Mouse (Mus musculus) gastrocnemius, postnatal 4 days (tissue): Measurements from ENCODE around the gene Abi3. TPM values are rescaled to one million over a fixed set of nuclear protein-coding genes. Genes with fewer than 3 reads are reported as not detected.
"Not testable (repeated sequence)": the region's sequence is repeated elsewhere in the genome, so short reads cannot be mapped to it uniquely, and the experiment has no call there.

Source experiments
- DNase-seq, 2 experiments: peaks; one replicate each; pipeline ENCODE4 v3.0.0; 2021 to 2022; ENCODE audit warnings: low spot score in 2 of 2, mixed read lengths in 2 of 2
- long read RNA-seq, 2 experiments: library from polyadenylated mRNA; stranded (forward); transcript quantifications; one replicate each; pipeline ENCODE4 v2.0.0; 2021
- total RNA-seq, 2 experiments: library from RNA; stranded (reverse); gene quantifications; 2 replicates each; pipeline ENCODE4 v1.2.3; 2021

The Abi3 gene
- 1 to 10 TPM; 7.6 to 8.5 TPM for total RNA-seq
- long read RNA-seq, experiment 1, full-length matches to known transcripts, result 1 of 6 reads
- long read RNA-seq, experiment 1, partial matches to known transcripts, result 3 of 6 reads
- long read RNA-seq, experiment 1, other reads (novel, unspliced or antisense), result 2 of 6 reads
- long read RNA-seq, experiment 2, full-length matches to known transcripts, result 4 of 8 reads
- long read RNA-seq, experiment 2, partial matches to known transcripts, result 0 of 8 reads
- long read RNA-seq, experiment 2, other reads (novel, unspliced or antisense), result 4 of 8 reads

DNA sequence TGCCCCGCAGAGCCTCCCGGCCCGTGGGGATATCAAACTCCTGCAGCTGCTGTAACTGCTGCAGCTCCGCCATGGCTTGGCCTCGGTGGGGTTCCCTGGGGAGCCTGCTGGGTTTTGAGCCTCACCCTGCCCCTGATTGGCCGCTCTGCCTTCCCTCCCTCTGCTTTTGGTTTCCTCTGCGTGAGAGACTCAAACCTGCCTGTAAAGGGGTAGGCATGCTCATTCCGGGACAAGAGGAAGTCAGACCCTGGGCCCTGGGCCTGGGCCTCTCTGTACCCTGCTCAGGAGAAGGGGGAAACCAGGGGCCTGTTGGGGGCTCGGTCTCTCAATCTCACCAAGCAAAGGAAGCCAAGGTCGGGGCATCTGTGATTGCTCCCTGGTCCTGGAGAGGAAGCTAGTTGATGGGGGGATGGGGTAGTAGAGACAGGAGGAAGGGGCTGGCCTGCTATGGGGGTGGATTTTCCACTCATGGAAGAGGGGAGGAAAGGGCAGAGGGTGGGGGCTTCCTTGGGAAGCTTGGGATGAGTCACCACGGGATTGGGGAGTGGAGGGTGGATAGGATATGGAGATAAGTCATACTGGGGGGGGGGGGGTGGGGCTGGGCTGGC is at the start of gene Abi3:
Abi3 (minus strand) TSS at position 403 of the 608 bp plus-strand sequence.
- no peak for DNase-seq

DNA sequence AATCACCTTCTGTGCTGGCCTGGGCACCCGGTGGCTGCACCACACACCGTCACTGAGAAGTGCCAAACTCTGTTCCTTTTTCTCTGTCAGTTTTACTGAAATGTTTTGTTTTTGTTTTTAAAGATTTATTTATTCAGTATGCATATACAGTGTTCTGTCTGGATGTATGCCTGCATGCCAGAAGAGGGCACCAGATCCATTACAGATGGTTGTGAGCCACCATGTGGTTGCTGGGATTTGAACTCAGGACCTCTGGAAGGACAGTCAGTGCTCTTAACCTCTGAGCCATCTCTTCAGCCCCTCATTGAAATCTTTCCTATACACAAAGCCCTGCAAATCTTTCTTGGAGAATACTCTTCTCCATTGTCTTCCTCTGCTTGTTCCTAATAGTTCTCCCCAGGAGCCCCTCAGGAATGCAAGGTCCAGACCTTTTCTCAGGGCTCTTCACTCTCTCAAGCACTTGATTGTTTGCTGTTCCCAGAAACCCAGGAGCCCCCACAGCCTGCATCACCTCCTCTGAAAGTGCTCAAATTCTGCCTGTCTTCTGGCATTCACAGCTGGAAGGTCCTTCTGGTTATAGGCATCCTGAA is 48.3 kb upstream of the Abi3 start:
- DNase-seq, result no peak

DNA sequence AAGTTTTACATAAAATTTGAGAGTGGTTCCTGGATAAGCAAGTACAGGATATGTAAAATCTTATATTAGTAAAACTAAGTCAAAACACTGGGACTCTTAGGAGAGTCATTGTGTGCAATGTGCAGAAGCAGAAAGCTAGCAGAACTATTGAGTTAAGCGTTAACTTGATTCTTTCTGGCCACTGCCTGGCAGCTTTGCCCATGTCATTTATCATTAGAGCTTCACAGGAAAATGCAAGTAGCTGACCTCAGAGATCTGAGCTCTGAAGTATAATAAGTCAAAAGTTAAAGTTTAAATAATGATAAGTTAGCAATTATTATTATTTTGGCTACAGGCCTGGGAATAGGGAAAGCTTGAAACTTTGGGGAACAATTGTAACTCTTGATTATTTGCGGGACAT is 37.6 kb upstream of the Abi3 start:
- DNase-seq, result not testable (repeated sequence)

DNA sequence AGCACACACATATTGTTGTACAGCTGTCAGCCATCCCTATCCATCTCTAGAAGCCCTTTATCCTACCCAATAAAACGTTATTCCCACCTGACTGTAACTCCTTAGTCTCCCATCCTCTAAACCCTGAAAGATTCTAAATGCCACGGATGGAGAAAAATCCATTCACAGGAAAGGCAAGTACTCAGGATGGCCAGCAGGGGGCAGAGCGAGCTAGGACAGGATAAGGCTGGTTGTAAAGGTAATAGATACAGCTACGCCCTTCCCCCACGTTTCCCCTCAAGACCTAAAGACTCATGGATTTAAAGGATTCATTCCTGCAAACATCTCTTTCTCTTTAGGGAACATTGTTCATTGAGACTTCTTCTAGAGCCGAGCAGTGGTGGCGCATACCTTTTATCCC is 34.0 kb upstream of the Abi3 start:
- DNase-seq, result peak; percentile 35 to 59

DNA sequence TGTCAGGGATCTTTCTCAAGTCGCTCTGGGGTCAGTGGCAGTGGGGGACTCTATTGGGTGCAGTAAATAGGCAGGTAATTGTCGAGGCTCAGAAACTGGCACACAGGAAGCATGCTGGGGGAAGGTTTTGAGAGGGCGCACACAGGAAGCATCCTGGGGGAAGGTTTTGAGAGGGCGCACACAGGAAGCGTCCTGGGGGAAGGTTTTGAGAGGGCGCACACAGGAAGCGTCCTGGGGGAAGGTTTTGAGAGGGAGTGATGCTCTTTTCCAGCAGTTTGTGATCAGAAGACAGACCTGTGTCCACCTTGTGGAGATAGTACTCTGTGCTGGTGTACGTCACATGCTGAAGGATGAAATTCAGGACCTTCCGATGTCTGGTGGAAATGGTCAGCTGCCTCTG is 33.5 kb upstream of the Abi3 start:
- no peak for DNase-seq

DNA sequence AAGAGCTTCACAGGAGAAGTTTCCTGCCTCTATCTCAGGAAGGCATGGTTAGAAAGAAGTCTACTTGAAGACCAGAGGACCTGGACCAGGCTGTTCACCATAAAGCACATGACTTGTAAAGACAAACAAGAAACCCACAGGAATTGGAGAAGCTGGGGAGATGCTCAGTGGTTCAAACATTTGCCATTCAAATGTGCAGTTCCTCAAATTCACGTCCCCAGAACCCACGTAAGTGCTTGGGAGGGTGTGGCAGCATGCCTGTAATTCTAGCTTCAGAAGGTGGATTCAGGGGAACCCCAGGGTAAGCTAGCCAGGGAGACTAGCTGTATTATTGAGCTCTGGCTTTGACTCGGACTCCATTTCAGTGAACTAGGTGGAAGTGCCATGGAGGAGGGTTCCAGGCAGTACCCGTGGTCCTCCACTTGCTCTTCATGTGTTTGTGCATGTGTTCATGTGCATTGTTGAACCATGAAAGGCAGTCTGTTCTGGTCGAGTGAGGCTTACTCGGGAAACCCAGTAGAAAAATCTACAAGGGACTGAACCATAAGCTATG is 27.7 kb upstream of the Abi3 start:
- DNase-seq, result no peak

DNA sequence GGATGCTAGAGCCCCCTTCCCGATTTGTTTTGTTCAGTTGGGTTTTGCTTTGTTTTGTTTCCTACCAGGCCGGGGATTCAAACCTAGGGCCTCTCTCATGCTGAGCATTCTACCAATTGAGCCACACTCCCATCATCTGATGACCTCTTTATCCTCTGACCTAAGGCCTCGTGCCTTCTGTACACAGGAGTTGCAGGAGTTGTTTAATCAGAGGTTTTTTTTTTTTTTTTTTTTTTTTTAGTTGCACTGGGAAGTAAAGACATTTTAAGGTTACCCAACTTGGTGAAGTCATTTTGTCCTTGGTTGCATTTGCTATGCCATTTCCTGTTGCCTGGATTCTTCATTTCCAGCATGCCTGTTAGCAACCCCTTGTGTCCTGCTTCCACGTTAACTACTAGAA is 27.2 kb upstream of the Abi3 start:
- no peak for DNase-seq

DNA sequence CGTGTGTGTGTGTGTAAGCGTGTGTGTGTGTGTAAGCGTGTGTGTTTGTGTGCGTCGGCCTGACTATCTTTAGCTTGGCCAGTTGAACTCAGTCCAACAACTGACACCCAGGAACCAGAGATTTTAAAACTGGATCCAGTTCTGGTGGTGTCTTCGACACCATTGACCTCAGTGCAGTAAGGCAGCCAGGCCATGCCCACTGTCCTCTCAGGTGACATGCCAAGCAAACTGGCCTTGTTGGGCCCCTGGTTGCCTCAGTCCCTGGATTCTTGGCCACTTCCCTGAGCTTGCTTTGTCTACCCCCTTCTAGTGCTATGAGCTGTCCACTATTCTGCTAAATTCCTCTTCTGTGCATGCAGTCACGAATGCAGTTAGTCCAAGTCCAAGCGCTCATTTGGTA is 19.1 kb upstream of the Abi3 start:
- no peak for DNase-seq

DNA sequence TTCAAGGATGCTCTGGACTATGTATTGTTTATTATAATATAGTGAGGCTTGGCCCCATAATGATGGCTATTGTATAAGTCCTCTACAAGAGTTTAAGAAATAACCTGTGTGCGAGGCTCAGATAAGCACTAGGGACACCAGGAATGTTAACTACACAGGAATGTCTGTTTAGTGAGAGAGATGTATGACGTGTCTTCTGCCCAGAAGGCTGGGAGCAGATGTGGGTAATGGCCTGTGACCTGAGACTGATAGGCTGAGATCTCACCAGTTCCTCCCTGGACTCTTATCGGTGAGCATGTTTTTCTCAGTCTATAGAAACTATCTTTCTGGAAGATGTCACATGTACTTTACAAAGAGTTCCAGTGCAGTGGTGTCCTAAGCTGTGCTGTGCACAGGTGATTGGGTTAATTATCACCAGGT is 17.8 kb upstream of the Abi3 start:
- DNase-seq, result no peak

DNA sequence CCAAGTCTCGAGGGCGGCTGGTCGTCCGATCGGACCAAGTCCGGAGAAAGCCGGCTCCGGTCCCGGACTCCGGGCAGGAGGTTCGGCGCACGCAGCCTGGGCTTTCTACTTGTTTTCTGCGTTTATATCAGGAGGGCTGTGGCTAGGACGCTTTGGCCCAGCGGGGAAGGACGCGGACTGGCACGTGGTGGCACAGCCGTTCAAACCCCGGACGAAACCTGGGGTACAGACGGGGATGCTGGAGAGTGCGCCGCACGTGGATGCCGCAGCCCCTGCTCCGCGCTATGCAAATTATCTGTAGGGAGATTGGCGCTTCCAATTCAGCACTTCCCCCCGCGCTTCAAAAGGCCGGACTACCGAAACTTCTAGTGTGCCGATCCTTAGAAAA is 17.2 kb upstream of the Abi3 start:
- no peak for DNase-seq

DNA sequence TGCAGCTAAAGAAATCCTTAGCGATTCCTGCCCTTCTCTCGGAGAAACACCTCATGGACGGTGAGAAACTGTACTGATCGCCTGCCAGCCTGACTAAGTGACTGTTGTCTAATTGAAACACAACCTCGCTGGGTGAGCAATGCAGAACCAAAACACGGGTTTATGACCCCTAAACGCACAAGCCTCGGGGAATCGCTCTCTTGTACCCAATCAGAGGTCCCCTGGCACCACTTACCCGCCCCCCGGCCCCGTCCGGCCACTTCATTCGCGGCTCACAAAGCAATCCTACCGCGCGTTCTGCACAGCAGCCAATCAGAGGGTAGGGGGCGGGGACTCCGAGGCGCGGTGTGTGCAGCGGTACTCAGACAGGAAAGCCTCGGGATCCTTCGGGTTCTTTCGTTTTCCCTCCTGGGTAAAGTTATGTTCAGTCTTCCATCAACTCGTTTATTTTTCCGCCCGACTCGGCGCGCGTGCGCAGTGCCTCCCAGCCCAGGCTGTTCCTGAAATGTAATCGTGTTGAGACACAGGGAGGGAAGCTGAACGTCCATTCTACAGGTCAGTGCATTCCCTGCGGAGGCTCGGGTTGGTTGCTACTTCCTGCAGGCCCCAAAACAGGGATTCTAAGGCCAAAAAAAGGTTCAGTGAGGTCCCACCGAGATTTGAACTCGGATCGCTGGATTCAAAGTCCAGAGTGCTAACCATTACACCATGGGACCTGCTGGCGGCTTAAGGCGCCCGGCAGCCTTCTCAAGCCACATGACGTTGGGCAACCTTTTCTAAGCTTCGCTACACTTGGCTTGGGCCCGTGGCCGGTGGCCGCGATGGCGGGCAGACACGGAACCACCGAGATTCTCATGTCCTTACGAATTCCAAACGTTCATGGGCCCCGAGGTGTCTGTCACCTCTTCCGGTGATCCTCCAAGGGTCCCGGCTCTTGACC is 16.5 kb upstream of the Abi3 start:
- DNase-seq, result peak; percentile 95 to 96

DNA sequence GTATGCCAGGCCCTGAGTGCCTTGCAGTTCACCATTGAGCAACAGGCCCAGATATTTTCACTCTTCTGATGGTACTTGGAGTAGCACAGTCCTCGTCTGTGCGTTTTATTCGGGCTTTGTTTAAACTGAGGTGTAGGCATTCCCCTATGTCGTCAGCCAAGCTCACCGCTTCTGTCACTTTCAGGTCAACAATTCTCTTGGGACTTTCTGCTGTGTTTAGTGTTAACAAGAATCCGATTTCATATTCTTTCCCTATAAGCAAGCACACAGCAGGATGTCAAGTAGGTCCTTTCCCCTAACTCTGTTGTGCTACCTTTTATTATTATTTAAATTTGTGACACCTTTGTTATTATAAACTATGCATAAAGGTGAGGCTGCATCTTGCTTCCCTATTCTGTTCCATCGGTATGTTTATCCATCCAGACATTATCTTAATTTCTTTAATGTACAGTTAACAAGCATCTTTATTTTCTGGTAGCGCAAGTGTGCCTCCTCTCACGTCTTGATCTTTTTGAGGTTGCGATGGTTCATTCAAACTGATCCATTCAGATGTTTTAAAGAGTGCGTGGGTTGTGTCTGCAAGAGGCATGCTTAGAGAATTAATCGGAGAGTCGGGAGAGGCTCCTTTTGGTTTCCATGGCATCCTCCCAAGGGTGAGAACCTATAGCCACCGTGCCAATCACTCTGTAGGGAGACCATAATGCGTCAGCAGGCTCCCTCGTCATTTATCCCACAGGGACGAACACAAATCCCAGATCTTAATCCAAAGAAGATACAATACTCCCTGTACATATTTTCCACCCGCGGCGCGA is 15.6 kb upstream of the Abi3 start:
- no peak for DNase-seq

DNA sequence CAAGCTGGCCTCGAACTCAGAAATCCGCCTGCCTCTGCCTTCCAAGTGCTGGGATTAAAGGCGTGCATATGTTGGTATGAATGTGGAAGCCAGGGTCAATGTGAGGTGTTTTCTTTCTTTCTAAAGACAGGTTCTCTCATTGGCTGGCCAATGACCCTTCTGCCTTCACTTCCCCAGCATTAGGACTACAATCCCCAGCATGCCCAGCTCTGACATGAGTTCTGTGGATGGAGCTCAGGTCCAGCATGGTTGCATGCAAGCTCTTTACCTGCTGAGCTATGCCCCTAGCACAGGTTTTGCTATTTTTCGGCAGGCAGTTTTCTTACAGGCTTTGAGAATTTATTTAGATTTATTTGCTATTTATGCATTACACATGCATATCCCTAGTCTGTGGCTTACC is 15.0 kb upstream of the Abi3 start:
- DNase-seq, result no peak

DNA sequence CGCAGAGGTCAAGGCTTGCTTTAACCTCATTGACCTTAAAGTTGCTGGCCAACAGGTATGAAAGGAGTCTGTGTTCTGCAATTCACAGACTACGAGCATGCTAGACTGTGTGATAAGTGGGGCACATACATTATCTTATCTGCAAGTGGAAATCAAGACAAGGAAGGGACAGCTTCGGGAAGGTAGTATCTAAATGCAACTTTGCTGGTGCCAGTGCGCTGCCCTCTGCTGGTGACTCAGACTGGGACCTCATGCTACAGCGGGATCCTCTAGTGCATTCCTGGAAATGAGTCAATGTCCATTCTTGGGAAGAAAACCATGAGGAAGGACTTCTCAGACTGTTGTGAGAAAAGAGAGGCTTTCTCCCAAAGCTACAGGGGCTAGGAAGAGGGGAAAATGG is 11.4 kb upstream of the Abi3 start:
- peak in 1 of 2 experiments; percentile 61 for DNase-seq

DNA sequence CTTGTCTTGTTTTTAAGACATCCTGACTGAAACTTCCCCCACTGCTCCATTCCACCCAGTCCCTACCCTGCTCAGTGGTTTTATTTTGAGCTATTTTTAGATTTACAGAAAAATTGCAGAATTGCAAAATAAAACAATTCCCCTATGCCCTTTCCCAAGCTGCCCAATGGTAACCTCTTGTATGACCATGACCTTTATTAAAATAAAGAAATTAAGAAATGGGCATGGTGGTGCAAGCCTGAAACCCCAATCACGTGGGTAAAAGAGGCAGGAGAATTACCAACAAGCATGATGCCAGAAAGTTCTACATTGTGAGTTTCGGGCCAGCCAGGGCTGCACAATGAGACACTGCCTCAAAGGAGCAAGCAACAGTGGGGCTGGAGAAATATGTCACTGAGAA is 8.6 kb upstream of the Abi3 start:
- no peak for DNase-seq

DNA sequence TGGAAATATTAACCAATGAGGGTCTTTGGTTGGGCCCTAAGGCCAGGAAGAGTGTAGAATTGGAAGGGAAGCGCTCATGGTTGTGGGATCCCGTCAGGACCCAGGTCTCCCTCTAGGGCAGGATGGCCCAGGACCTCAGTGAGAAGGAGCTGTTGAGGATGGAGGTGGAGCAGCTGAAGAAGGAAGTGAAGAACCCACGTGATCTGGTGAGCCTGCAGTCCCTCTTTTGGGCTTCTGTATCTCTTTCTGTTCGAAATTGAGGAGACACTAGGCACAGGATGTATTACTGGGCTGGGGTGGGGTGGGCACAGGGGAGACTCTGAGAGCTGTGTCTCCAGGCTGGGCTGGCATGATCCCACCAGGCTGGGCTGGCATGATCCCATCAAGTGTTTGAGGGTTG is 2.7 kb upstream of the Abi3 start:
- no peak for DNase-seq

DNA sequence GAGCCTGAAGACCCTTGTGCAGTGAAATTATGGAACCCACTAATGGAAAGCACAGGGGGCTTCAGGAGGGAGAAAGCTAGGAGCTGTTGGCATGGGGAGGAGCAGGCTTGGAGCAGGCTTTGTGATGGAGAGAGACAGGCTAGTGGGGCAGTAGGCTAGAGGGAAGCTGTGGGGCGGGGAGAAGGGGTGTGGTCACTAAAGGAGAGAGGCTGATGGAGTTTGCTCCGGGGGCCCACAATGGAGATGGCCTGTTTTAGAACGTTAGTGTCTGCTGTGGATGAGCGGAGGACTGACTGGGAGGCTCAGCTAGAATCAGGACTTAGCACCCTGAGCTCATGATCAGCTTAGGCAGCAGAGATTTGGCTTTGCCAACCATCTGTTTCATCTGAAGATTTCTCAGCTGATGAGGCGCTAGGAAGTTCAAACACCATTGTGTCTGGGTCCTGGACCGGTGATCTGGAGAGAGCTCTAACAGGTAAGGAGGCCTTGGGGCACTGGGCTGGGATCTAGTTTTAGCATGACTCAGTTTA is 1.2 kb upstream of the Abi3 start:
- no peak for DNase-seq

DNA sequence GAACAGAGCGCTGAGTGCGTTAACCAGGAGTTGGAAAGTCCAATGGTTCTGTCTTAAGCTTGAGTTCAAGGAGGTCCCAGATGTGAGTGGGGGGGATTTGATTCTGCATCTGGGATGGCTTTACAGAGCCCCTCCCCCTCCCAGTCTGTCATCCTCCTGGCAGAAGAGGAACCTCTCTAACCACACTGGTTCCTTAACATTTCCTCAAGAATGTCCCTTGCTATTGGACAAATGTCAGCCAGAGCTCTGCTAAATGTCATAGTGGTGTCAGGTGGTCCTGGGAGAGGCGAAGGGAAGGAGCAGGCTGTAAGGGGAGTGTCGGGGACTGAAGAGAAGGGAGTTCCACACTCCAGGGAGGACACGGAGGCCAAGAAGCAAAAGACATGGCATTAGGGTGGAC is 677 bp upstream of the Abi3 start:
- no peak for DNase-seq

DNA sequence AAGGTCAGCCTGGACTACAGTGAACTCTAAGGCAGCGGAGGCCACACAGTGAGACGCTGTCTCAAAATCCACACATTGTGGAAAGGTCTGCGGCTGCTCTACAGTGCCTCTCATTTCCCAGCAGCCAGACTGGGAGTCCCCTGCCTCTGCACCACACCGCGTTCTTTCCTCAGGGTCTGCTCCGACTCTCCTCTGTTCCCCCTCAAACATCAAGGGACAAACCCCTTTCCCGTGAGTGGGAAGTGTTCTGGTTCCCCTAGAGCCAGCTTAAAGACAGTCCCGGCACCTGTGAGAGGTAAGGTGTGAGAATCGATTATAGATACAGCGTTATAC is 812 bp downstream of the Abi3 start:
- DNase-seq, result no peak

DNA sequence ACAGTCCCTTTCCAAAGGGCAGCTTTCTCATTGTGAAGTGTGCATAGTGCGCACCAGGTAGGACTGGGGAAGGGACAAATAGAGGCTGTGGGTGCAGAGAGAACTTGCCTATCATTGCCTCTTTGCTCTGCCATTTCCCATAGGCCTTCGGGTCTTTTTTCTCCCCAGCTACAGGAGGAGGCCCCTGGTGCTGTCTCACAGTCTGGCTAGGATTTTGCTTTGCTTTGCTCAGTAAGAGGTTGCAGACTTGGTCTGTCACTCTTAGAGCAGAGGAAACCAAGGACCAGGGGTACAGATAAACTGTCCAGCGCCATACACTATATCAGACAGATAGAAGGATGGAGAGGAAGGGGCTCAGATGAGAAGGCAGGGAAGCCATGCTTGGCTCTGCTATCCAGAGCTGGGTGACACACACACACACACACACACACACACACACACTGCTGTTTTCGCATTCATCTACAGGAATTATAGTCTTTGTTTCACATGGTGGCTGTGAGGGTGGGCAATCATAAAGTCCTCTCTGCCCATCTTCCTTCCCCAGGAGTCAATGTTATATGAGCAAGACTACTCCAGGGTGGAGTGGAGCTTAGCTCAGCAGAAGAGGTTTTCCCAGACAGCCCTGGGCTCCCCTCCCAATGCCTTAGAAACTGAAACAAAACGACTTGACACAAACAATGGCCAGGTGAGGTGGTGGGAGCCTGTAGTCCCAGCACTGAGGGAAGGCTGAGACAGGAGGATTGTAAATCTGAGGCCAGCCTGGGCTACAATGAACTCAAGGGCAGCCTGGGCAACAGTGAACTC is 1.4 kb downstream of the Abi3 start:
- no peak for DNase-seq
